Mouse (Mus musculus) embryonic stem cell, embryonic (primary cell): ENCODE measurements around the gene Cyp4v3.

ENCODE experiments used
- CTCF ChIA-PET, 4 experiments: fragments of 300-600 bp in 2 of 4; fragments of 350-600 bp in 2 of 4; sonication (Branson Sonifier 250); formaldehyde crosslinking; loops; one replicate each; lab custom pipeline; 2022; ENCODE audit warnings: inconsistent platforms in 2 of 4; lab: Charles Lee
- POLR2A ChIA-PET, 4 experiments: fragments of 300-600 bp in 2 of 4; fragments of 350-600 bp in 2 of 4; sonication (Branson Sonifier 250); formaldehyde crosslinking; loops; one replicate each; lab custom pipeline; 2022; ENCODE audit warnings: antibody characterized with exemption in 4 of 4, inconsistent platforms in 1 of 4; lab: Charles Lee

Cyp4v3 gene

GRCm38 (mm10) chr8:45266993-45267392 is 66.0 kb downstream of the Cyp4v3 start:
- POLR2A ChIA-PET: no interaction called here
- CTCF ChIA-PET: interaction anchor here in 1 of 4 experiments (0.5 kb wide), 1 partner anchor 231 kb away, joined by 3 read pairs; no protein-coding TSS in a partner anchor

GRCm38 (mm10) chr8:45264918-45265317 is 68.1 kb downstream of the Cyp4v3 start:
- CTCF ChIA-PET: no interaction called here
- POLR2A ChIA-PET: no interaction called here

- ChIA-PET POLR2A (no interaction called here), CTCF (no interaction called here)
Observed at GRCm38 (mm10) chr8:45262851-45263250, 70.2 kb downstream of the Cyp4v3 start.

- ChIA-PET POLR2A (no interaction called here), CTCF (no interaction called here)
Observed at GRCm38 (mm10) chr8:45261920-45262319, 71.1 kb downstream of the Cyp4v3 start, which contains the start of gene F11. F11 (minus strand) TSS chr8:45262031.

GRCm38 (mm10) chr8:45258421-45258820 is 74.6 kb downstream of the Cyp4v3 start:
- ChIA-PET POLR2A (no interaction called here), CTCF (interaction anchor here in 1 of 4 experiments (0.6 kb wide), 1 partner anchor 185 kb away, joined by 3 read pairs; no protein-coding TSS in a partner anchor)

- ChIA-PET CTCF (interaction anchor here in 1 of 4 experiments (0.6 kb wide), 1 partner anchor 143 kb away, joined by 7 read pairs; no protein-coding TSS in a partner anchor), POLR2A (interaction anchor here in 2 of 4 experiments (0.6 kb wide), 3 partner anchors 187 to 201 kb away, joined by 3 to 4 read pairs (median 3); no protein-coding TSS in a partner anchor)
Observed at GRCm38 (mm10) chr8:45255040-45255439, 78.0 kb downstream of the Cyp4v3 start.
